Mouse (Mus musculus) cerebellum, adult 11 months (tissue): ENCODE results near the gene Slc8a2.

Experiments used
- DNase-seq: peaks from one replicate; pipeline ENCODE4 v3.0.0; 2022

Slc8a2 gene

GRCm38 (mm10) chr7:16129421-16129845, at the start of gene Slc8a2:
TSS of gene Slc8a2 (plus strand) at chr7:16129826.
- DNase-seq, result peak; percentile 96

DNA sequence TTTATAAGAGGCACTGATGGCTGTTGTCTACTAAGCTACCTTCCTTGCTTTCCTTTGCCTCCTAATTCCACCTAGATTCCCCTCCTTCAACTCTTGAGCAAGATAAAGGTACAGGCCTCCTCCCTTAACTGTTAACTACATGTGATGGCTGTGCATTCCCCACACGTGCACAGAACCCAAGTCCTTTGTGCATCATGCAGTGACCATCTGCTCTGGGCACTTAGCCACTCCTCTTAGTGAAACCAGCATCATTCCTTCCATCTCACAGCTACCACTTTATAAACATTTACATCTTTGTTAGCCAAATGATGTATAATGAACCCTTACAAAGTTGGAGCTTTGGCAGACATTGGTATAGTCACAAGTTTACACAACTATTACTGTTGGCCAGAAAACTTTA, 49.7 kb upstream of the Slc8a2 start:
- no peak for DNase-seq

- no peak for DNase-seq
Observed at GRCm38 (mm10) chr7:16080581-16080980, 49.0 kb upstream of the Slc8a2 start.

DNA sequence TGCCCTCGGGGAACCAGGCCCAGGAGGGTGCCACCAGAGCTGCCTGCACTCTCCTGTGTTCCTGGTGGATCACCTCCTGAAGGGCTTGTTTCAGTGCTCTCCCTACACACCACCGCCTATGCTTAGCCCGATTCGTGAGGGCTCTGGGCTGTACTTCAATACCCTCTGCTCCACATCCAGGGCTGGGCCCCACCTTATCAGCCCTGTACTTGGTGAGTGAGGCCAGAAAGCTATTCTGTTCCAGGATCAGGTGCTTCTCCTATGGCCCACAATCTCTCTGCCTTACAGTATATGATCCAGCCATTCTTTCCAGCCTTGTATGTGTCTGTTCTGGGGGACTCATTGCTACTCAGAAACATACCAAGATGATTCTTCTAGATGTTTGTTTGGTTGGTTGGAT, 46.3 kb upstream of the Slc8a2 start:
- DNase-seq, result no peak

GRCm38 (mm10) chr7:16087587-16087986, 42.0 kb upstream of the Slc8a2 start:
- no peak for DNase-seq

GRCm38 (mm10) chr7:16094592-16094991, 35.0 kb upstream of the Slc8a2 start:
- DNase-seq, result no peak

DNA sequence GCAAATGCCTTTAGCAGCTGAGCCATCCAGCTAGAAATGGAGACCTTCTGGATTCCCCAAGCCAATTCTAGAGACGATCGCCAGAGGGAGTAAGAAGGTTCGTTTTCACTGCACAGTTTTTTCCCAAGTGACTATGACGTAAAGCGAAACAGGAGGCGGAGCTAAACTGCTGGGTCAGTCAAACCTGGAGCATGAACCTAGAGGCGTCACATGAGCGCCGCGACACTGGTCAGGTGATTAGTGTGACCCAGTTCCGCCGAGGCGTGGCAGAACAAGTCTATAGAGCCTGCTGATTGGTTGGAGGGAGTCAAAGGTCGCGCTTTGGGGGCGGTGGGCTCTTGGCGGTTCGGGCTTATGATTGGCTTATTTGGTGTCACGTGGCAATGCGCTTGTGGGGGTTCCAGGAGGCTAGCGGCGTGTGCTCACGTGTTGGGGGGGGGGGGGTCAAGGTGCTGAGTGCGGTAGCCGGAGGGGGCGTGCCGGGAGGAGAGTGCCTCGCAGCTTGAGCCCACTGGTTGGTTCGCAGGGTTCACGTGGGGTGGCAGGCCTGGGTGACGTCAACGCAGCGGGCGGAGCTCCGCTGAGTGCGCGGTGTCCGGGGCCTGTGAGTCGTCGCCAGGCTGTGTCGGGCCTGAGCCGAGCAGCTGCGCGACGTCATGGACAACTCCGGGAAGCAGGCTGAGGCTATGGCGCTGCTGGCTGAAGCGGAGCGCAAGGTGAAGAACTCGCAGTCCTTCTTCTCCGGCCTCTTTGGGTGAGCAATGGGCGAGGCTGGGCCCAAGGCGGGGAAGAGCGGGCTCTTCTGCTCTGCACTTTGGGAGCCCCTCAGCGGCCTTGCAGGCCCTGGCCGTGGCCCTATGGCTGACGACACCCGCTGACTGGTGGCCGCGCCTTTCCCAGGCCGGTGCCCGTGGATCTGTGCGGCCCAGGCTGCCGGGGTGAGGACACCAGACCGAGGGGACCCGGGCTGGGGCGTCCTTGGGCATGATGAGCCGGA, 31.3 kb upstream of the Slc8a2 start, which contains the start of gene Napa:
Napa (plus strand) TSS at position 438 of the 997 bp plus-strand sequence.
- peak; percentile 99 for DNase-seq

DNA sequence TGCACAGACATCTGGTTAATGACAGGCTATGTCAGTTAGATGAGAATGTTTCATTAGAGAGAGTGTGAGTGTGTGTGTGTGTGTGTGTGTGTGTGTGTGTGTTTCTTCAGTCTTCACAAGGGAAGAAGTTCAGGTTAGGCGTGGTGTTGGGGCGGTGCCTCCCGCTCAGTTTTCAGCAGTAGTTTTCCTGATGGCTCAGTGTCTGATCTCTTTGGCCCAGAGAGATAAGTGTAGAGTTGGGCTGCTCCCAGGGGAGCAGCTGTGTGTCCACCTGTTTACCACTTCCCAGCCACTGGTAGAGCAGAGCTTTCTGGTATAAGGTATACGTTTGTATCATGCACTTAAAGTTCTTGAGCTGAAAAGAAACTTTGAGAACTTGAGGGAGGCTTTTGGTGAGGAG, 29.7 kb upstream of the Slc8a2 start:
- DNase-seq, result no peak

DNA sequence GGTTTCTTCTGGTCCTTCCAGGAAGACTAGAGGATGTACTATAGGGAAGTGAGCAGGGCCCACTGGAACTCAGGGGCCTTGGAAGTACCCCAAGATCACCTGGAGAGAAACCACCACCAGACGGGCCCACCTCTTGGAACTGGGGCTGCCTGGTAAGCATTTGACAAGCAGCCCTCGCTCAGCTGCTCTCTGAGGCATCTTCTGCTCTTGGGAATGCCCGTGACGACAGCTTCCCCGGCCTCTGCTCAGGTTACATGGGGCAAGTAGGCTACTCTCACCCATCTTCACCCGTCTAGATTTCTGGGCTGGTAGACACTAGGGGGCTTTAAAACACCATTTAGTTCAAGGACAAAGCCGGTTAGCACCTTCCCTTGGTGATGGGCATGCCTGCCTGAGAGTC, 28.5 kb upstream of the Slc8a2 start:
- DNase-seq, result no peak

GRCm38 (mm10) chr7:16101726-16102475, 27.7 kb upstream of the Slc8a2 start:
- no peak for DNase-seq

DNA sequence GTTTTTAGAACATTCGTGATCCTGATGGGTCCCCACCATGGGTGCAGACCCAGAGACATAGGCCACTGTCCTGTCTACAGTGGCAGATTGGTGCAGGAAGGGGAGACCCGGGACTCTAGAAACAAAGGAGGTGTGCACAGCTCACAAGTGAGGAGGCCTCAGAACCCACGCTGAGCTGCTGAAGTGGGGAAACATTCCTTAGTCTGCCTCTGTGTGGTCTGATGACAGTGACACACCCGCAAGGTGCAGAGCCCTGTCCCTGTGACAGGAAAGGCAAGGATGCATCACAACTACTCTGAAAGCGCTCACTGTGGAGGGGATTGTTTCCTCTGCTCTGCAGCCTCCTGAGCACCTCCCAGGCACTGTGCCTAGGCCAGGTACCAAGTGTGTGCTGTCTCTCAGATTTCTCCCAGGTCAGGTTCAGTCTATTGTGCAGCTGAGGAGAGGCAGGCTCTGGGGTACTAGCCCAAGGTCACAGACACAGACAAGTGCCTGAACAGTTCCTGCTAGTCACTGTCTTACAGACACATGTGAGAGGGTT, 26.9 kb upstream of the Slc8a2 start:
- no peak for DNase-seq

GRCm38 (mm10) chr7:16103760-16104159, 25.9 kb upstream of the Slc8a2 start:
- DNase-seq, result peak; percentile 90

DNA sequence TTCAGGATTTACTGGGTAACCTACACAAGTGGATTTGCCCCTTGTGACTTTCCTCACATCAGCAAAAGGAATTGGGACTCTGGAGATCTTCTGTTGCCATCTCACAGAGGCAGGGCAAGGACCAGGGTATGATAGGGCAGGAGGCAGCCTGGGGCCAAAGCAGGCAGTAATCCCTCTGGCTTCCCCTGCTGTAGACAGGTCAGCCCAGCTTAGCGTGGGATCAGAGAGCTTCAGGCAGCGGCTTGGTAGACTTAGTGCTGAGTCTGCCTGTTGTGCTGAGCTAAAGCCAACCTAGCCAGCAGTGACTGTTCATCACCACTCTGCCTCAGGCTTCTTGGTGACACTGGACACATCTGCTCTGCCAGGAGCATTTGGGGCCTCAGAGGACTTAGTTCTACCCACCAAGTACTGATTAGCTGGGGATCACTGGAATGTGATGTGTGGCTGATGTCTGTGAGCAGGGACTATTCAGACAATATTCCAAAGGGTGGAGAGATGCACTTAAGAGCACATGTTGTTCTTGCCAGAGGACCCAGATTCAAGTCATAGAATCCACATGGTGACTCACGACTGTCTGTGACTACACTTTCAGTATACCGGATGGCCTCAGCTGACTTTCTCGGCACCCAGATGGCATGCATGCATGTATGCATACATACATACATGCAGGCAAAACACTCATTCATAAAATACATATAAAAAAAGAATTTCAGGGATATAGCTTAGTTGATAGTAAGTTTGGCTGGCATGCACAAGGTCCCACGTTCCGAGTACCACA, 24.8 kb upstream of the Slc8a2 start:
- DNase-seq, result no peak

DNA sequence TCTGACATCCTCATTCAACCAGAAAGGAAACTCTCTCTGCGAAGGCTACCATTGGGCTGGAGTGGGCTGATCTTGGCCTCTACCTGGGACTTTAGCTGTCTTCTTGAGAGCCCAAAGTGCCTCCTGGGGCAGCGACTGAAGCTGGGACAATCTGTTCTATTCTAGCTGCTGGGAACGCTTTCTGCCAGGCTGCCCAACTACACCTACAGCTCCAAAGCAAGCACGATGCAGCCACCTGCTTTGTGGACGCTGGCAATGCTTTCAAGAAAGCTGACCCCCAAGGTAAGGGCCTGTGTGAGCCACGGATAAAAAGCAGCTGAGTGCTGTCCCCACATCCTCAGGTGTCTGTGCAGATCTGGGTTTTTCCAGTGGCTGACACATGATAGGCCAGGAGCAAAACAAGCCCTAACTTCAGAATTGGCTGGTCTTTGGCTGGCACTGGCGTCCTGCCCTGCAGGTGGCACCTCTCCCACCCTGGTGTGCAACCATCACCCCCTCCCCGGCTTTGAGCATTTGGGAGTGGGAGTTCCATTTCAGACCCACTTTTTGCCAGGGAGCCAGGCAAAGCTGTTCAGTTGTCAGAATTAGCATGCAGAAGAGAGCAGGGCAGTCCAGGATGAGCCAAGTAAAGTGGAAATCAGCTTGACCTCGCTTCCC, 20.6 kb upstream of the Slc8a2 start:
- DNase-seq, result no peak

DNA sequence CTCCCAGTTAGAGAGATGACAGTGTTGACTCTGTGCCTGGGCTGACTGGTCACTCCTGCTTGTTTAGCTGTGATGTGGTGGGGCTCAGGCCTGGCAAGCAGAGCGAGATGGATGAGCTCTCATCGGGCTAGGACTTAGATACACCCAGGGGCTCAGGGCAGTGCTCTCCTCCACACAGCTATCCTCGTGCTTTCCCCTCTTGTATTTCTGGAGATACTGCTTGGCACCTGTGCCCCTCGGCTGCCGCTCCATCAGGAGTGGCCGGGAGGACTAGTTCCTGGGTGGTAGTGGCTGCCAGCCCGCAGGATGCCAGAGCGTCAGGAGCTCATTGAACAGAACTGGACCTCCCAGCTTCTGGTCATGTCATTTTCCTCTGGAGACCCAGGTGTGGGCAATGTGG, 19.5 kb upstream of the Slc8a2 start:
- DNase-seq, result no peak

GRCm38 (mm10) chr7:16111284-16112090, 18.1 kb upstream of the Slc8a2 start:
- no peak for DNase-seq

GRCm38 (mm10) chr7:16116418-16116817, 13.2 kb upstream of the Slc8a2 start:
- DNase-seq, result no peak

GRCm38 (mm10) chr7:16117100-16117499, 12.5 kb upstream of the Slc8a2 start:
- DNase-seq, result no peak

DNA sequence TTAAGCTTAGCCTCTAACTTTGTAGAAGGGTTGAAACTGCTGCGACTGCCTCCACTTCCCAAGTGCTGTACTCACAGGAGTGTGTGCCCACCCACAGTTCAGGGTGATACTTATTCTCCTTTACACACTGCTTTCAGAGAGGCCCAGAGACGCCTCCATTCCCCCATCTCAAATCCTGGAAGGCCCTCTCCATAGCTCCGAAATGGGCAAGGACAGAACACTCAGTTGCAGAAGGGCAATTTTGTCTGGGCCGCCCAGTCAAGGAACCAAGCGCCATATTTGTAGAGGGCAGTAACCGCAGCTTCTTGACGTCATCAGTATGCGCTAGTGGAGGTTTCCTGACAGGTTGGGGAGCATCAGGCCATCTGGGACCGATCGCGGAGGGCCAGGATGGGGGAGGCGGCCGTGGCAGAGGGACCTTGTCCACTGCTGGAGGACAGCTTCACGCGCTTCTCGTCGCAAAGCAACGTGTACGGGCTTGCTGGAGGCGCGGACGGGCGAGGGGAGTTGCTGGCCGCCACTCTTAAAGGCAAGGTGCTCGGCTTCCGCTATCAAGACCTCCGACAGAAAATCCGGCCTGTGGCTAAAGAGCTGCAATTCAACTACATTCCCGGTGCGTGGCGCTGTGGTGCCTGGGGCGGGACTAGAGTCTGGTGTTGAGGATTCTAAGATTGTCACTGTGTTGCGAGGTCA, 9.9 kb upstream of the Slc8a2 start, which contains the start of gene Kptn:
Kptn (plus strand) TSS at position 327 of the 693 bp plus-strand sequence.
- peak; percentile 93 for DNase-seq

DNA sequence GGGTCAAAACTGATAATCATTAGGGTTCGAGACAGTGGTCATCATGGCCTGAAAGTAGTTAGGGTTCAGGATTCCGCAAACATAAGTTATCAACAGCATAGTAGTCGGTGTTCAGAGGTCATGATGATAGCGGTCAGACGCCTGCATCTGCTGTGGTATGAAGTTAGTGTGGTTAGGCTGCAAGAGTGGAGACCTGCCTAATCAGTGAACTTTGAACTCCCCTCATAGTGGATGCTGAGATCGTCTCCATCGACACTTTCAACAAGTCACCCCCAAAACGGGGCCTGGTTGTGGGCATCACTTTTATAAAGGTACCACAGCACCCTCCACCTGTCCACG, 9.4 kb upstream of the Slc8a2 start:
- DNase-seq, result no peak

DNA sequence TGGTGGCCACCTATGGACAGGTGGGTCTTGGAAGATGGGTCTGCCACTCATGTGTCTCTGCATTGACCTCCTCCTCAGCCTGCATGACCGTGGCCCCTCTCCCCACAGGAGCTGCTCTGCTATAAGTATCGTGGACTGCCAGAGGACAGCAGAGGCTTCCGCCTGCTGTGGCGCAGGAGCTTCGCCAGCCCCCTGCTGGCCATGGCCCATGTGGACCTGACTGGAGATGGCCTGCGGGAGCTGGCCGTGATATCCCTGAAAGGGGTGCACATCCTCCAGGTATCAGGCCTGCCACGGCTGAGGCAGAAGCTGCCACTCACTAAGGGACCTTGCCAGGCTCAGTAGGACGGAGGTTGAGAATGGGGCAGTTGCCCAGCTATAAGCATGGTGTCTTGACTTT, 3.8 kb upstream of the Slc8a2 start:
- no peak for DNase-seq
